Mouse (Mus musculus) heart, adult 2 months (tissue): ENCODE measurements around the gene Slc50a1.

ENCODE experiments used
- CTCF ChIP-seq: fragments of 200-600 bp; IDR thresholded peaks from 2 replicates; pipeline ENCODE4 v1.8.1; 2022; ENCODE audit warnings: antibody characterized with exemption, mild to moderate bottlenecking, moderate library complexity
- EP300 ChIP-seq: fragments of 200-500 bp; IDR thresholded peaks from 2 replicates; pipeline ENCODE4 v1.6.1; 2011; ENCODE audit warnings: low read depth, low read length, control low read depth; ENCODE audit not compliant: insufficient read depth
- POLR2A ChIP-seq: fragments of 200-500 bp; IDR thresholded peaks from 2 replicates; pipeline ENCODE4 v1.6.1; 2011; ENCODE audit warnings: mild to moderate bottlenecking, low read depth, low read length, control low read depth; ENCODE audit not compliant: insufficient read depth

- TF ChIP-seq CTCF = no peak
- TF ChIP-seq POLR2A = no peak
- no peak for TF ChIP-seq EP300
These were observed 36.7 kb downstream of the Slc50a1 start for GRCm38 (mm10) chr3:89233562-89234110.
